Mouse (Mus musculus): ENCODE measurements at regions not wholly inside any gene's neighbourhood (a gene's known extent, or its start where the extent isn't known, plus 50 kb on each side); places are given as distances from the start of the nearest gene placed in this dataset.
"Not testable (repeated sequence)": the region's sequence is repeated elsewhere in the genome, so short reads cannot be mapped to it uniquely, and the experiment has no call there.

DNA sequence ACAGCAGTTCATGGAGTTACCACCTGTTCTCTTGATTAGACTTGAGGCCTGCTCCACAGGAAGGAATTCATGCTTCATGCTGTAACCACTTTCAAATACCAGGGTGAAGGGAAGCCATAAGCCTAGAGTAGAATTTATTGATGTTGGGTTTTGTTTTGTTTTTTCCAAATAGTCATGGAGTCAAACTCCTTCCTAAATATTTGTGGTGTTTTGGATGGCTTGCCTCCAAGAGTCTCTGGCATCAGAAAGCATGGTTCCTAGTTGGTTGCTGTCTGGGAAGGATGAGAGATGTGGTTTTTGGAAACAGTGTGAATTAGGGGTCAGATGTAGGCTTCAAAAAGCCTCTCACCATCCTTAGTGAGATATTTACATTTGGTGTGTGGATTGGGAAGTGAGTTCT is 141.5 kb downstream of the Alg10b start:
- POLR2A ChIA-PET, result no interaction called here
- CTCF ChIA-PET, result no interaction called here

DNA sequence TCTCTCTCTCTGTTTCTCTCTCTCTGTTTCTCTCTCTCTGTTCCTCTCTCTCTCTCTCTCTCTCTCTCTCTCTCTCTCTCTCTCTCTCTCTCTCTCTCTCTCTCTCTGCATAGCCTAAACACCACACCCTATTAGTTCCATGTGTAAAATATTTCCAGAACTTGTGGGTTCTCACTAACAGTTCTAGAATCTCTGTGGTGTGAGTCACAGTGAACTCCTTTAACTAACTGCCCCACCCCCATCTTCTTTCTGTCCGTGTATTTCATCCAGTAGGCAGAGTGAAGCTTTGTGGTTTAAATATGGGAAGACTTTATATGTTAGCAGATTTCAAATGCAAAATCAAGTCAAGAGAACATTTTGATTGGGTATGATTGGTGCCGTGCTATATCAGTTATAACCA is 153.8 kb downstream of the Alg10b start:
- ChIA-PET POLR2A (no interaction called here), CTCF (no interaction called here)

GRCm38 (mm10) chr15:90396961-90397360 is 172.8 kb downstream of the Alg10b start:
- CTCF ChIA-PET, result no interaction called here
- POLR2A ChIA-PET, result no interaction called here

DNA sequence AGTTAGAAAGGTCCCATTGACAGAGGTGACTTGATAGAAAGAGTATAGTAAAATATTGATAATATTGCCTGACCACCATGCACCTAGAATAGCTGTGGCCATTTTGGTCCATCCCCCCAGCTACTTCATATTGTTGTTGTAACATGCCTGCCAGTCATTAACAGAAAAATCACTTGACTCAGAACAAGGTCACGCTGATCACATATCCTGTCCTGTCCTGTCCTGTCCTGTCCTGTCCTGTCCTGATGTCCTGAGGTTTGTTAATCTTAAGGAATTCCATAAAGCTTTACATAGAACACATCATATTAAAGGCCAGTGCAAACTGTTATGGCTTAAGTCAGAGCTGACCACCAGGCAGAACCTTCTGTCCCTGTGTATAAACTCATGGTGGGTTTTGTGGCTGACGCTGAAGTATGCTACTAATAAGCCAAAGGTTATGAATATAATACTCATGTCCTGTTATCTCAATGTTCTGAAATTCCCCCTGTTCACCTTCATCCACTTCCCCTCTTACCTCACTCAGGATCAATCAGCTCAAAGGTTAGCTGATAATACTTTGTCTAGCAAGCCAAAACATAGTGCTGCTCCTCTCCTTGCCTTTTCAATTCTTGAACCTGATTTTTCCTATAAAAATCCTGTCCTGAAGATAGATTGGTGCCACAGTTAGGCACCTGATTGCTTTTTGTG is 173.7 kb downstream of the Alg10b start:
- POLR2A ChIA-PET, result no interaction called here
- CTCF ChIA-PET, result no interaction called here

DNA sequence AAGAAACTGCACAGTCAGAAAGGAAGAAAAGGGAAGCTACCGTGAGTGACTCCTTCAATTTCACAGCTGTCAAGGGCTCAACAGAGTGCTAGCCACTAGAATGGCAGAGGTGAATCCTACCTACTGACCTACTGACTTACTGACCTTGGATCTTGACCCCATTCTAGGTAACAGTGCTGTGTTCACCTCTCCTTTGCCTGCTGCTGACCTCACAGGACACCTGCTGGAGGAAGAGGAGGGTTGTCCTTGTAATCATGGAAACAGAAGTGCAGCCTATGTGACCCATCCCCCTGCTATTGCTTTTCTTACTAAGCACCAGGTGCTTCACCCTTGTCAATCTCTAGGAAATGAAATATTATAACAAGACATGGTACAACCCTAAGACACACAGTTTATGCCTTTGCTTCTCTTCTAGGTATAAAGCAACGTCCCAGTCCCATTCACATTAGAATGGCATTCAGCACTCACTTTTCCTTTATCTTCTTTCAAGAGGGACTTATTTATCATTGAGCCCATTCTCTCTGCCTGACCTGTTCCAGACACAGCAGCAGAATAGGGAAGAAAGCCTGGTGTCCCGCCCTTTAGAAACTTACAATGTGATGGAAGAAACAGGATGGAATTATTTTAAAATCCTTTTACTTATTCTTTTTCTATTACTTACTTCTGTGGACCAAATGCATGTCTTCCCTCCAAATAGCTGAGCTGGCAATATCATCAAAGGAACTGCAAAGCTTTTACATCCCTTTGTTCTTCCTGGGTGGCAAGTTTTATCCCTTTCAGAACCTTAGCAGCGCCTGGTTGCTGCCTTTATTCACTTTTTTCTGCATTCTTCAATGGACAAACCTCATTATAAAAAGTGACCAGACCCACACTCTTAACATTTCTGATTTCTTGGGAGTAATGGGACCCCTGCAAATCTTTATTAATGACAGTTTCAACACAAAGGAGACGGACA is 176.5 kb downstream of the Alg10b start:
- ChIA-PET CTCF (no interaction called here), POLR2A (no interaction called here)

DNA sequence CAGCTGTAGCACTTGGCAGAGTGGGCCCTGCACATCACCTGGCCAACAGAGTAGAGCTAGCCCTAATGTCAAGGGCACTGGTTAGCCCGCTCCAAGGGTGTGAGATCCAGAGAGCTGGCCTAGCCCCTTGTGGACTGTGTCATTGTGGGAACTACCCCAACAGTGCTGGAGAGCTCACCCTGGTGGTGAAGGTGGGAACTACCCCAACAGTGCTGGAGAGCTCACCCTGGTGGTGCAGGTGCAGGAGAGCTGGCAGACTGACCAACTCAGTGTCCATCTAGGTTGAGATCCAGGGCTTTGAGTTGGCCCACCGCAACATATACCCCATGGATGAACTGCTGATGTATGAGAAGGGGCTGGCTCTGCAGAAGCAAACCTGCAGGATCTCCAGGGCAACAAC is 196.7 kb downstream of the Alg10b start:
- POLR2A ChIA-PET, result no interaction called here

GRCm38 (mm10) chr15:90422122-90422614 is 198.1 kb downstream of the Alg10b start:
- CTCF ChIA-PET, result no interaction called here

More for the DNA sequence above, 196.7 kb downstream of the Alg10b start:
- CTCF ChIA-PET, result interaction anchor here in 1 of 4 experiments (1.1 kb wide), 1 partner anchor 14 kb away, joined by 4 read pairs; no protein-coding TSS in a partner anchor

GRCm38 (mm10) chr15:90431048-90431447 is 206.9 kb downstream of the Alg10b start:
- CTCF ChIA-PET, POLR2A ChIA-PET: not testable (repeated sequence)

More at GRCm38 (mm10) chr15:90422122-90422614, 198.1 kb downstream of the Alg10b start:
- POLR2A ChIA-PET, result no interaction called here

- POLR2A ChIA-PET, result no interaction called here
- CTCF ChIA-PET, result no interaction called here
Observed at GRCm38 (mm10) chr15:90432154-90432553, 208.0 kb downstream of the Alg10b start.

DNA sequence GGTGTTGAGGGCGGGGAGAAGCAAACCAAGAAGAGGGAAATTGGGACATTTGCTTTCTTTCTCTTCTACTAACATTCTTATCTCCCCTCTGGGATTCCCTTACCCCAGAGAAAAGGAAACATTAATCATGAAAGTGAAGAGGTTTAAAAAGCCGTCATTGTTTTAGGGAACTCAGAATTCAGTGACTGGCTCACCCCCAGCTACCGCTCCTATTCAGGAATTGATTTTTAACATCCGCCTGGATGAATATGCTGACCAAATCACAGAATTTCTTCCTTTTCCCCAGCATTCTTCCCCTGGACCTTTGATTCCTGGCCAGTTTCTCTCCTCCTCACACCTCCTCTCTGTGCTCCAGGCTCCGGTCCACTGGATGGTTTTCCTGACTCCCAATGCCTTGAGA is 211.2 kb downstream of the Alg10b start:
- ChIA-PET CTCF (no interaction called here), POLR2A (no interaction called here)
